Mouse (Mus musculus) monocyte, adult 2 months (primary cell): ENCODE measurements around the gene Olfr450.

Experiments used
- DNase-seq, 2 experiments: peaks; one replicate each; pipeline ENCODE4 v3.0.0; 2022; ENCODE audit warnings: low spot score in 2 of 2, low read depth in 1 of 2

Gene Olfr450

GRCm38 (mm10) chr6:42811639-42812038 is at the start of gene Olfr450:
Gene Olfr450 (plus strand): TSS chr6:42811939.
- DNase-seq = no peak

- no peak for DNase-seq
These were observed 34.7 kb upstream of the Olfr450 start for GRCm38 (mm10) chr6:42777066-42777465.

- DNase-seq = no peak
These were observed 26.9 kb upstream of the Olfr450 start, which contains the start of gene Olfr452 for GRCm38 (mm10) chr6:42784793-42785192. Gene Olfr452 (plus strand): TSS chr6:42785093.

- no peak for DNase-seq
These were observed 21.3 kb upstream of the Olfr450 start for GRCm38 (mm10) chr6:42790247-42790948.

- DNase-seq = no peak
These were observed 20.7 kb upstream of the Olfr450 start for GRCm38 (mm10) chr6:42790949-42791556.

GRCm38 (mm10) chr6:42794982-42795381 is 16.8 kb upstream of the Olfr450 start:
- DNase-seq = no peak

GRCm38 (mm10) chr6:42834084-42834483 is 22.3 kb downstream of the Olfr450 start, which contains the start of gene Olfr449:
Gene Olfr449 (plus strand): TSS chr6:42834384.
- no peak for DNase-seq

- DNase-seq = no peak
These were observed 48.6 kb downstream of the Olfr450 start for GRCm38 (mm10) chr6:42860222-42860819.
